Mouse (Mus musculus) cerebellum, adult 2 months (tissue): Measurements from ENCODE around the gene Ppip5k1.

Experiments used
- CTCF ChIP-seq: fragments of 200-500 bp; IDR thresholded peaks from 2 replicates; pipeline ENCODE4 v1.5.1; 2011; ENCODE audit warnings: low read depth, mild to moderate bottlenecking, control low read depth, low read length, moderate library complexity, borderline replicate concordance; ENCODE audit not compliant: insufficient read depth
- POLR2A ChIP-seq: fragments of 200-500 bp; IDR thresholded peaks from 2 replicates; pipeline ENCODE4 v1.6.1; 2011; ENCODE audit warnings: low read length, control low read depth, borderline replicate concordance; ENCODE audit not compliant: insufficient read depth

DNA sequence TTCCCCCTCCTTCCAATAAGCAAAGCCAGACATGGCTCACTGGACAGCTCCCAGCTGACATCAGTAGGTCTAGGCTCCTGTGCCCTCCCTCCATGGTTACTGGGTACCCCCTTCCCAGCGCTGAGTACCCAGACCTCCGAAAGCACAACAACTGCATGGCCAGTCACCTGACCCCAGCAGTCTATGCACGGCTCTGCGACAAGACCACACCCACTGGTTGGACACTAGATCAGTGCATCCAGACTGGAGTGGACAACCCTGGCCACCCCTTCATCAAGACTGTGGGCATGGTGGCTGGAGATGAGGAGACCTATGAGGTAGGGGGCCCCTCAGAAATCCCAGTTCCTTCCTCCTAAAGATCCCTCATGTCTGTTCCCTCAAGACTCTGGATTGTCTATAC lies 4.3 kb upstream of the Ppip5k1 start:
- TF ChIP-seq CTCF (no peak), POLR2A (no peak)
